Mouse (Mus musculus): ENCODE data around the gene Etfdh. TPM values are rescaled to one million over a fixed set of nuclear protein-coding genes. Genes with fewer than 3 reads are reported as not detected.
A peak's percentile ranks its signal among the peaks of the same experiment; 100 is the strongest.

Gene Etfdh
- total RNA-seq (2021): 100 to 1,000 TPM; 545 to 570 TPM
- long read RNA-seq, experiment 1, transcript Etfdh-201 (13 exons, 2,377 nt): major isoform, 836 of 890 reads
- long read RNA-seq, experiment 1, partial matches to known transcripts: 33 of 890 reads
- long read RNA-seq, experiment 1, other reads (novel, unspliced or antisense): 17 of 890 reads
- long read RNA-seq, experiment 2, transcript Etfdh-201 (13 exons, 2,377 nt): major isoform, 734 of 778 reads
- long read RNA-seq, experiment 2, partial matches to known transcripts: 30 of 778 reads
- long read RNA-seq, experiment 2, other reads (novel, unspliced or antisense): 10 of 778 reads

- DNase-seq: peak; percentile 73 to 82
- intact Hi-C loops (cut with DNase I): no loop called here
These were observed at the start of gene Etfdh for GRCm38 (mm10) chr3:79629416-79629730. TSS of gene Etfdh (minus strand) at chr3:79629500.

GRCm38 (mm10) chr3:79676411-79676810, 47.1 kb upstream of the Etfdh start:
- intact Hi-C loops (cut with DNase I): no loop called here
- no peak for DNase-seq

- intact Hi-C loops (cut with DNase I): loop anchor here (5.0 kb wide), 1 partner anchor 63 kb away; the partner anchor contains the start of gene Rxfp1
- no peak for DNase-seq
These were observed 45.3 kb upstream of the Etfdh start for GRCm38 (mm10) chr3:79674641-79675040.

- intact Hi-C loops (cut with DNase I): loop anchor here (1.0 to 5.0 kb wide), 3 partner anchors 64 to 136 kb away; partner anchors contain the start of gene Rxfp1
- peak; percentile 59 to 85 for DNase-seq
These were observed 43.8 kb upstream of the Etfdh start for GRCm38 (mm10) chr3:79673082-79673481.

- intact Hi-C loops (cut with DNase I): loop anchor here (2.0 to 5.0 kb wide), 2 partner anchors 65 to 75 kb away; partner anchors contain the start of gene Rxfp1
- DNase-seq: no peak
These were observed 42.9 kb upstream of the Etfdh start for GRCm38 (mm10) chr3:79672188-79672587.

- no peak for DNase-seq
- intact Hi-C loops (cut with DNase I): loop anchor here (5.0 kb wide), 1 partner anchor 67 kb away; the partner anchor contains the start of gene Rxfp1
These were observed 41.3 kb upstream of the Etfdh start for GRCm38 (mm10) chr3:79670556-79670955.

- peak; percentile 36 to 69 for DNase-seq
- intact Hi-C loops (cut with DNase I): loop anchor here (2.0 kb wide), 1 partner anchor 144 kb away; no protein-coding TSS in a partner anchor
These were observed 35.6 kb upstream of the Etfdh start for GRCm38 (mm10) chr3:79664787-79665408.

- no peak for DNase-seq
- intact Hi-C loops (cut with DNase I): no loop called here
These were observed 27.4 kb upstream of the Etfdh start for GRCm38 (mm10) chr3:79656682-79657081.

GRCm38 (mm10) chr3:79652129-79652528, 22.8 kb upstream of the Etfdh start:
- intact Hi-C loops (cut with DNase I): no loop called here
- DNase-seq: no peak

GRCm38 (mm10) chr3:79628561-79629415, 512 bp downstream of the Etfdh start, which contains the start of gene 4930579G24Rik:
TSS of gene 4930579G24Rik (plus strand) at chr3:79629079.
- intact Hi-C loops (cut with DNase I): no loop called here
- DNase-seq: peak; percentile 92 to 95

- intact Hi-C loops (cut with DNase I): no loop called here
- peak in 1 of 2 experiments; percentile 56 for DNase-seq
These were observed 1.1 kb downstream of the Etfdh start for GRCm38 (mm10) chr3:79628182-79628560.

- intact Hi-C loops (cut with DNase I): no loop called here
- DNase-seq: no peak
These were observed 1.7 kb downstream of the Etfdh start for GRCm38 (mm10) chr3:79627484-79628181.

- no peak for DNase-seq
- intact Hi-C loops (cut with DNase I): no loop called here
These were observed 19.4 kb downstream of the Etfdh start for GRCm38 (mm10) chr3:79609886-79610285.

- no peak for DNase-seq
These were observed 33.8 kb downstream of the Etfdh start for GRCm38 (mm10) chr3:79595468-79595867.

GRCm38 (mm10) chr3:79591793-79592471, 37.4 kb downstream of the Etfdh start:
- no peak for DNase-seq
- intact Hi-C loops (cut with DNase I): loop anchor here (5.0 to 10.0 kb wide), 2 partner anchors 305 to 517 kb away; partner anchors contain the start of gene Rapgef2

More at GRCm38 (mm10) chr3:79595468-79595867, 33.8 kb downstream of the Etfdh start:
- intact Hi-C loops (cut with DNase I): loop anchor here (10.0 kb wide), 1 partner anchor 521 kb away; no protein-coding TSS in a partner anchor

GRCm38 (mm10) chr3:79590863-79591792, 38.2 kb downstream of the Etfdh start, which contains the start of gene Ppid:
TSS of gene Ppid (plus strand) at chr3:79591342.
- intact Hi-C loops (cut with DNase I): loop anchor here (5.0 to 10.0 kb wide), 2 partner anchors 304 to 516 kb away; partner anchors contain the start of gene Rapgef2
- DNase-seq: peak; percentile 77 to 82

GRCm38 (mm10) chr3:79589671-79590070, 39.6 kb downstream of the Etfdh start:
- DNase-seq: no peak
- intact Hi-C loops (cut with DNase I): loop anchor here (5.0 to 10.0 kb wide), 4 partner anchors 302 to 627 kb away; partner anchors contain the start of gene Rapgef2

GRCm38 (mm10) chr3:79586804-79587203, 42.5 kb downstream of the Etfdh start:
- intact Hi-C loops (cut with DNase I): loop anchor here (2.0 to 5.0 kb wide), 4 partner anchors 86 to 625 kb away; no protein-coding TSS in a partner anchor
- peak; percentile 90 to 94 for DNase-seq
